Mouse (Mus musculus) adrenal gland, adult 8-10 months (tissue): ENCODE measurements at regions not wholly inside any gene's neighbourhood (a gene's known extent, or its start where the extent isn't known, plus 50 kb on each side); places are given as distances from the start of the nearest gene placed in this dataset.
A peak's percentile ranks its signal among the peaks of the same experiment; 100 is the strongest.

Experiments
- DNase-seq: peaks from one replicate; pipeline ENCODE4 v3.0.0; 2022

DNA sequence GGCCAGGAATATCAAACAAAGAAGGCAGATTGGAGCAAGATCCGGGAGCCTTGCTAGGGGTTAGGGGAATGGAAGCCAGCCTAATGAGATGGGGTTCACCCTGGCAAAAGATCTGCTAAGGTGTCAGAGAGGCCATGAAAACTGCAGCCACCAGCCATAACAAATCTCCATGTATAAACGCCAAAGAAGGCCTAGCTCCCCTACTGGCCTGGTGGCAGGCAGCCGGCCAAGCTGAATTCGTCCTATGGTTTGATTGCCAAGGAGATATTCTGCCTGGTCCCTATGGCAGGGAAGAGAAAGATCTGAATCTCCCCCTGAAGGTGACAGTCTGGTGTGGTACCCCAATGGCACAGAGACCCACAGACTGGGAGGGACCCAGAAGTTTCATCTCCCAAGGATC, 104.8 kb upstream of the E030018B13Rik start:
- no peak for DNase-seq

GRCm38 (mm10) chr7:63815531-63815930, 101.1 kb upstream of the E030018B13Rik start:
- DNase-seq = no peak

DNA sequence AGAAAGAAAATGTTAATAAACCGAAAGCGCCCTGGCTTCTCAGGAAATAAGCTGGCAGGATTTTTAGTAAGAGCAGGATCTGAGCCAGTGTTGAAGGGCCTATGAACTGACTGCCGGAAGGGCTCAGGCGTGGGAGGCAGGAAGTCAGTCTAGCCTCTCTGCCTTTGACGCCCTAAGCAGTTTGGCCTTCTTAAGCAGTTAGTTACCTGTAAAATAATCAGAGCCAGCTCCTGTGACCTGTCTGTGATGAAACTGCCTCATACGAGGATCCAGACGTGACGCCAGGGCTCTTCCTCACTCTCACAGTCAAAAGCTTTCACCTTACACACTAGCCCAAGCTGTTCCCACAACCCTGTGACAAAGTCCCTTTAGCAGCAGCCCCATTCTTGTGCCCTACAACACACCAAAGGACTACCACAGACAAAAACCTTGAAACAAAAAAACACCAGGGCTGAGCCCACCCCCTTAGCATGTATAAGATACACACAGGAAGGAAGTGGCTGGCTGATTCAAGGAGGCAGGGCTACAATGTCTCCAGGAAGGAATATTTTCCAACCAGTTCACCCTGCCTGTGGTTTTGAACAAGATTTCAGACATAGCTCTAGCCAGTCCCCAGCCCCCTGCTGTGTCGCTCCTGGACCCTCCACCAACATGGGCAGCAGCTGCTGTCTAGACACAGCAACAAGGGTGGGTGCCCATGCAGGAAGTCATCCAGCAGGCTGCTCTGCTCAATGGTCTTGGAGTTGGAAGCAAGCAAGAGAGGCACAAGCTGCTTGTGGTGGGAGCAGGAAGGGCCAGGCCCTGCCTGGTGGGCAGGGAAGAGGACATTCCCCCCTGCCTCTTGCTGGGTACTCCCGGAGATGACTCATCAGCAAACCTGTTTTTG, 100.4 kb upstream of the E030018B13Rik start:
- no peak for DNase-seq

- no peak for DNase-seq
These were observed 99.2 kb upstream of the E030018B13Rik start for GRCm38 (mm10) chr7:63817476-63817875.

GRCm38 (mm10) chr7:63818105-63818504, 98.6 kb upstream of the E030018B13Rik start:
- no peak for DNase-seq

GRCm38 (mm10) chr7:63820286-63820685, 96.4 kb upstream of the E030018B13Rik start:
- no peak for DNase-seq

GRCm38 (mm10) chr7:63822001-63822400, 94.7 kb upstream of the E030018B13Rik start:
- no peak for DNase-seq

- peak; percentile 42 for DNase-seq
These were observed 92.6 kb upstream of the E030018B13Rik start for GRCm38 (mm10) chr7:63824009-63824408.

DNA sequence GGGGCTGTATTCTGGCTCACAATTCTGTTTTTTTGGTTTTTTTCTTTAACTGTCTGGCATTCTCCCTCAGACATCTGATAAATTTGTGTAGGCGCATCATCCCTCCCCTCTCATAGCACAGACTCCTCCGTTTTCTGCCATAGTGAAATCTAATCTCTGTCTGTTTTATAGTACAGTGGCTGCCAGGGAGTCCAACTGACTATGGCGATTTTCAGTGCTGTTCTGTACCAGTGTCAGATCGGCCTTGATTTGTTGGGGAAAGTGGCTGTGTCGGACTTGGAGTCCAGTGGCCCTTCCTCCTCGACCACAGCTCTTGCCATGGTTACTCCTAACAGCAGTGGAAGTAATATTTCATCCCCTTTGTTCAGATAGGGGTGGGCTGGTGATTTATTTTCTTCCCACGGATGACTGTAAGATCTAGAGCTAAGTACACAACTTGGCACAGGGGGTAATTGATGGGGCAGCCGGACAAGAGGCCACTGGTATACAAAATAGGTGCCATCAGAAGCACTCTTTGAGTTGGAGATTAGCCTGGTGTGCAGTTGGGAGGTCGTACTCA, 87.2 kb upstream of the E030018B13Rik start:
- DNase-seq = no peak

- no peak for DNase-seq
These were observed 83.0 kb upstream of the E030018B13Rik start for GRCm38 (mm10) chr7:63833676-63834075.

GRCm38 (mm10) chr7:63835958-63836357, 80.7 kb upstream of the E030018B13Rik start:
- no peak for DNase-seq
